Mouse (Mus musculus) cerebral cortex, adult 2 months (tissue): Measurements from ENCODE around the gene Plekha1.

ENCODE experiments used
- WGBS: fragments of 180-500 bp; shearing (Covaris S2); methylation state at CpG from one replicate; pipeline ENCODE4 v1.1.7; 2018; 5-methylcytosine and 5-hydroxymethylcytosine counted together

Gene Plekha1

GRCm38 (mm10) chr7:130954177-130954601 lies 88.6 kb downstream of the Plekha1 start:
- 61% methylated on average over 10 of the region's 10 CpGs for WGBS

DNA sequence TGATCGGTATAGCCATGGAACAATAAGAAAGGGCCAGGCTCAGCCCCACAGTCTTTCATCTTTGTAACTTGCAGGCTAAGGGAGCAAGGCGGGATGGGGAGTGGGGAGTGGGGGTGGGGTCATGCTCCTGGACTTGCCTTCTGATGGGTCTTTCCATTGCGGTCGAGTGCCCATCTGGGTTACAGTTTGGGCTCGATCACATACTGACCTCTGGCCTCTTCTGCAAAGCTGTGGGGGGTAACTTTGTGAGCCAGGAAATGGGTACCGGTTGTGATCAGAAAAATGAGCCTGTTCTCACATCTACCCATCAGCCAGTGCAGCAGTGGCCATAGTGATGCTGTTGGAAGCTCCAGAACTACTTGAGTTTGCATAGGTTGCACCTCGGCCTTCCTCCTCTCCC lies 93.0 kb downstream of the Plekha1 start:
- WGBS, result 80% methylated on average over 7 of the region's 7 CpGs

DNA sequence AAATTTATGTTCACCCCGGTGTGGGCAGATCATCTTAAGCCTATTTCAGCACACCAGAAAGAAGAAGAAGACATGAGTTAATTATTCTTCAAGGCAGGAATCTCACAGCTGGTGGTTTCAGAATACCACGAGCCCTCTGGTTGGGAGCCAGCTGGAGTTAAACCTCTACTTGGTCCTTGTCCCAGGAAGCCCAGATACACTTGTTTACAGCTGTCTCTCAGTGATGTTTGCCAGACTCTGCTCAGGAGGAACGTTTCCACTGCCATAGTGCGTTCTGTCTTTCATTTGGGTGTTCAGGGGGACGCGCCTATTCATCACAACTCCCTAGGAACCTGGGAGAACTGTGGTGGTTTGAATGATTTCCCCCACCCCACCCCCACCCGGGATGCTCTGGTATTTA lies 94.3 kb downstream of the Plekha1 start:
- 18% methylated on average over 7 of the region's 7 CpGs for WGBS

DNA sequence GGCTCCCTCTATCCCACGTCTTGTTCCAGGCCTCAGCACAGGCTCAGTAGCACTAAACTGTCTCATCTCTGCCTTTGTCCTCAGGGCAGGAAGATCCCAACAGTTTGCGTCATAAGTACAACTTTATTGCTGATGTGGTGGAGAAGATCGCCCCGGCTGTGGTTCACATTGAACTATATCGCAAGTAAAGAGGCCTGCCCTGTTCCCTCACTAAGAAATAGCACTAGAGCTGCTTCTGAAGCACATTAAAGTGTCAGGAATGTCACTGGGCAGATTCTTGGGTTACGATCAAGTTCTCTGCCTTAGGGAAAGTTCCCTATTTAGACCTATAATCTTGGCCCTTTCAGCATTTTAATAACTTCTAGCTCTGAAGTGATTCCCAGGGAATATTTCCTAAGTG lies 95.9 kb downstream of the Plekha1 start:
- WGBS, result 81% methylated on average over 6 of the region's 6 CpGs
